Mouse (Mus musculus) limb, embryonic 13.5 days (tissue): ENCODE measurements at regions not wholly inside any gene's neighbourhood (a gene's known extent, or its start where the extent isn't known, plus 50 kb on each side); places are given as distances from the start of the nearest gene placed in this dataset.

Experiments used
- ATAC-seq: fragments of 200-750 bp; cut with Nextera tagmentation; 2 replicates; pipeline ENCODE4 v1.8.0; 2017; ENCODE audit warnings: low read depth, moderate number of reproducible peaks, moderate TSS enrichment; ENCODE audit not compliant: low FRiP score
- H3K27ac ChIP-seq: fragments of 300-500 bp; sonication (generic); 2 replicates; pipeline ENCODE4 v1.5.1; 2015; ENCODE audit warnings: inconsistent platforms, mild to moderate bottlenecking, moderate library complexity
- H3K27me3 ChIP-seq: fragments of 300-500 bp; sonication (generic); 2 replicates; pipeline ENCODE4 v1.6.1; 2015; ENCODE audit warnings: mild to moderate bottlenecking, inconsistent platforms
- H3K36me3 ChIP-seq: fragments of 300-500 bp; sonication (generic); 2 replicates; pipeline ENCODE4 v1.6.1; 2015; ENCODE audit warnings: inconsistent platforms, mild to moderate bottlenecking, moderate library complexity
- H3K4me1 ChIP-seq: fragments of 300-500 bp; sonication (generic); 2 replicates; pipeline ENCODE4 v1.6.1; 2015; ENCODE audit warnings: inconsistent platforms
- H3K4me2 ChIP-seq: fragments of 300-500 bp; sonication (generic); replicated peaks from 2 replicates; pipeline ENCODE4 v1.6.1; 2015; ENCODE audit warnings: inconsistent platforms, mild to moderate bottlenecking, moderate library complexity
- H3K4me3 ChIP-seq: fragments of 300-500 bp; sonication (generic); 2 replicates; pipeline ENCODE4 v1.5.1; 2015; ENCODE audit warnings: moderate library complexity, mild to moderate bottlenecking, inconsistent platforms
- H3K9ac ChIP-seq: fragments of 300-500 bp; sonication (generic); 2 replicates; pipeline ENCODE4 v1.6.1; 2015; ENCODE audit warnings: mild to moderate bottlenecking, inconsistent platforms
- H3K9me3 ChIP-seq: fragments of 300-500 bp; sonication (generic); 2 replicates; pipeline ENCODE4 v1.6.1; 2016; ENCODE audit warnings: inconsistent platforms
- WGBS: fragments of 180-500 bp; shearing (Covaris S2); methylation state at CpG from one replicate; pipeline ENCODE4 v1.1.7; 2015; 5-methylcytosine and 5-hydroxymethylcytosine counted together

GRCm38 (mm10) chr12:71460643-71461042 lies 151.0 kb downstream of the Dact1 start:
- Histone ChIP-seq H3K36me3 (no peaks in the 10 kb centered on the region), H3K4me2 (no peak overlapping the region), H3K27ac (no peak overlapping the region), H3K9me3 (no peaks in the 10 kb centered on the region), H3K9ac (no peak overlapping the region), H3K27me3 (peaks cover 23% of the 10 kb centered on the region), H3K4me1 (peaks cover 17% of the 10 kb centered on the region), H3K4me3 (no peak overlapping the region)
- WGBS = 75% methylated on average over 6 of the region's 6 CpGs
- no peak for ATAC-seq

DNA sequence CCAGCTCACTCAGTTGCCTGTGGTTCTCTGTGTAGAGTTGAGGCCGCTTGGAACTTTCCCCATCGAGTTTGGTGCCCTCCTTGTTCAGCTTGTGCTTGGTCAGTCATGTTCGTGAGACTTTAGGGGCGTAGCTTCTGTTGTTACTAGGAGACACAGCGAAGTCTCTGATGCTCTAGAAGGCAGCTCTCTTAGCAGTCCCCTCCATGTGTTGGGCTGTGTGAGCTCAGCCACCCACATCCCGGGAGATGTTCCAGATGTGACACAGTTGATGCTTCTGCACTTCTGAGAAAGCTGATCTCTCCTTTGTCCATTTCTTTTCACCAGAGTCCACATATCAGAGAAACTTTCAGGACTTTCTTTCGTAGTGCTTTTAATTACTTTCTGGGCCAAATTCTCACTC lies 158.1 kb downstream of the Dact1 start:
- Histone ChIP-seq H3K4me2 (no peak overlapping the region), H3K27ac (no peak overlapping the region), H3K9me3 (no peaks in the 10 kb centered on the region), H3K36me3 (no peaks in the 10 kb centered on the region), H3K27me3 (0 out of 2 replicates have a peak, but pooled peaks cover 6% of the 10 kb centered on the region), H3K9ac (no peak overlapping the region), H3K4me3 (no peak overlapping the region), H3K4me1 (peaks cover 11% of the 10 kb centered on the region)
- ATAC-seq = no peak
- 82% methylated on average over 7 of the region's 7 CpGs for WGBS

DNA sequence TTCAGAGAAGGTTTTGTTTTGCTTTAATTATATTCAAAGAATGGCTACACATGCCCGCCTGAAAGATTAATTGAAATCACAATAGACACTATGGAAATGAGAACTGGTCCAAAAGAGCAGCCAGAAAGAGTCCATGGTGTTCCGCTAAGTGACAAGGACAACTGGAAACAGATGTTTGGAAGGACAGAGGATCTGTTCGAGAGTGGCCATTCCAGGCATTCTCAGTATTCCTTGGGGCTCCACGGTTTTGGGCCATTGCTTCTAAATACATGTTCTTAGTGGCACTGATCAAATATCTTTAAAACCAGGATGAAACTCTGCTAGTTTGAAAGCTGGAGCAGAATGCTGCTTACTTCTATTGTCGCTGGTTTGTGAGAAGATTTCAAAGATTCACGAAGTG lies 158.6 kb downstream of the Dact1 start:
- no peak overlapping the region for H3K27ac ChIP-seq
- no peak overlapping the region for H3K4me3 ChIP-seq
- H3K9ac ChIP-seq = no peak overlapping the region
- ATAC-seq = no peak
- H3K4me2 ChIP-seq = no peak overlapping the region
- H3K27me3 ChIP-seq = 0 out of 2 replicates have a peak, but pooled peaks cover 6% of the 10 kb centered on the region
- no peaks in the 10 kb centered on the region for H3K9me3 ChIP-seq
- peaks cover 11% of the 10 kb centered on the region for H3K4me1 ChIP-seq
- H3K36me3 ChIP-seq = no peaks in the 10 kb centered on the region
- 55% methylated on average over 6 of the region's 6 CpGs for WGBS

DNA sequence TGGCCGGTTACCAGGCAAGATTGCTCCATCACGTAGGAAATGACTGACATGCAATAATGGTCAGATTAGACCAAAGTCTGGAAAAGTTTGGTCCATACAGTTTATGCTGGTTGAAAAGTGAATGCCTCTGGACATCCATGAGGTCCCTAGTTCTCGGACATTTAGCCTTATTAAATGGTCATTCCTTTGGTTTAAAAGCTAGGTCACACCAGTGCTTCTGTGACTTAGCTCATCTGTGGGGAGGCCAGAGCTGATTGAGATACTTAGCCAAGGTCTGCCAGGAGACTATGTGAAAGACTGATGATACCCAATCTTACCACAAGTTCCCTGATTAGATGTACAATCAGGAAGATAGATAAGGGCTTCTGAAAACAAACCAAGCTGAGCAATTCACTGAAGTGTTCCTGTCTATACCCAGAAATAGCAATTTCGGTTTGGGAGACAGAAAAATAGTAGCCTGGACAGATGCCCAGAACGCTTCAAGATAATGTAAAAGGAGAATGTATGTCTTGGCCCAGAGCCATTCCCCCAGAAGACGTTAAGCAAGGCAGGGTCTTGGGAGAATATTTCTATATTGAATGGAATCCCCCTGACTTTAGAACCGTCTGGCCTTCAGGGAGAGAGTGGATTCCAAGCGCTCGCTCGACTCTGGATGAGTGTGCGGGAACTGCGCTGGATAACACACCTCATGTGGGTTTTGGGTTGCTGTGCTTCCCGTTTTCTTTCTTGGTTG lies 161.5 kb downstream of the Dact1 start:
- H3K27me3 ChIP-seq = 0 out of 2 replicates have a peak, but pooled peaks cover 6% of the 10 kb centered on the region
- no peaks in the 10 kb centered on the region for H3K9me3 ChIP-seq
- H3K4me2 ChIP-seq = no peak overlapping the region
- WGBS = 62% methylated on average over 13 of the region's 13 CpGs
- H3K36me3 ChIP-seq = no peaks in the 10 kb centered on the region
- no peak overlapping the region for H3K4me3 ChIP-seq
- peaks cover 11% of the 10 kb centered on the region for H3K4me1 ChIP-seq
- ATAC-seq = no peak
- peak overlapping the region; percentile 6; the same call in 1 of the 2 replicates for H3K27ac ChIP-seq
- no peak overlapping the region for H3K9ac ChIP-seq

DNA sequence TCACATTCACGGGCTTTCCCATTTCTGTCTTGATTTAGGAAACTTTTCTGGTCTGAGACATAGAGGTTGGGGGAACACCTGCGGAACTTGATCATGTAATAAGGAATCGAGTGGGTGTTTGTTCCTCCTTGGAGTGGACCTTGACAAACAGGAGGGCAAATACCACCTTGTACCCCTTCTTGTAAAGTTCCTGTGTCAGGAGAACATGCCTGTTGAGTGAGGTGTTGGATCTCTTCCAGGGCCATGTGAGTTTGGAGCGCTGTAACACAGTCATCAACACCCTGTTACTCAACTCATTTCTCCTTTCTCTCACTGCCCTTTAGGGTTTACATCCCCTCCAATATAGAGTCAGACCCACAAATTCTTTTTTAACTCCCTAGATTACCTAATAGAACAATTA lies 162.0 kb downstream of the Dact1 start:
- 0 out of 2 replicates have a peak, but pooled peaks cover under 1% of the 10 kb centered on the region for H3K27me3 ChIP-seq
- H3K4me2 ChIP-seq = no peak overlapping the region
- H3K36me3 ChIP-seq = no peaks in the 10 kb centered on the region
- H3K9ac ChIP-seq = no peak overlapping the region
- H3K4me1 ChIP-seq = peaks cover 11% of the 10 kb centered on the region
- H3K4me3 ChIP-seq = no peak overlapping the region
- no peaks in the 10 kb centered on the region for H3K9me3 ChIP-seq
- peak overlapping the region; percentile 6; the same call in 1 of the 2 replicates for H3K27ac ChIP-seq
- WGBS = 84% methylated on average over 4 of the region's 4 CpGs
- ATAC-seq = no peak

- Histone ChIP-seq H3K9me3 (no peaks in the 10 kb centered on the region), H3K27me3 (no peaks in the 10 kb centered on the region), H3K4me1 (peaks cover 13% of the 10 kb centered on the region), H3K36me3 (no peaks in the 10 kb centered on the region), H3K27ac (no peak overlapping the region), H3K4me3 (no peak overlapping the region), H3K4me2 (no peak overlapping the region), H3K9ac (no peak overlapping the region)
- WGBS = 65% methylated on average over 4 of the region's 4 CpGs
- ATAC-seq = no peak
Observed at GRCm38 (mm10) chr12:71476238-71476637, 166.6 kb downstream of the Dact1 start.

- WGBS = 46% methylated on average over 5 of the region's 5 CpGs
- no peak for ATAC-seq
- Histone ChIP-seq H3K4me2 (no peak overlapping the region), H3K9me3 (no peaks in the 10 kb centered on the region), H3K4me1 (peaks cover 19% of the 10 kb centered on the region), H3K36me3 (no peaks in the 10 kb centered on the region), H3K27me3 (no peaks in the 10 kb centered on the region), H3K4me3 (no peak overlapping the region), H3K27ac (no peak overlapping the region), H3K9ac (no peak overlapping the region)
Observed at GRCm38 (mm10) chr12:71477691-71478090, 168.0 kb downstream of the Dact1 start.

DNA sequence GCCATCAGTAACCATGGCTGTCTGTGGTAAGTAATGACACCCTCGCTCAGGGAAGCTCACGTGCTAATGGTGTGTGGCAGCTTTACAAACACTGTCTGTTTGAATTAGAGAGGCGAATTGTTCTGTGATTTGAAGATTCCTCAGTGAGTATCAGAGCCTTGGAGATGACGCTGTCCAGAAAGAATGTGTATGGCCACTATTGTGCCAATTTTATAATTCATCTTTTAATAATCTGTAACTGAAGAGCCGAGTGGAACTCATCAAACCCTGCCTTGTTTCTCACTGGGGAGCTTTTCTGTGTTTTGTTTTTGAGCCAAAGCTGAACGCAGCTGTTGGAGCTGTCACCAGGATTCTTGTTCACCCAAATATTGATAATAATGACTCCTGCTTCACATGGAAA lies 171.7 kb downstream of the Dact1 start:
- Histone ChIP-seq H3K27ac (no peak overlapping the region), H3K4me2 (no peak overlapping the region), H3K36me3 (no peaks in the 10 kb centered on the region), H3K27me3 (no peaks in the 10 kb centered on the region), H3K9ac (no peak overlapping the region), H3K9me3 (no peaks in the 10 kb centered on the region), H3K4me3 (no peak overlapping the region), H3K4me1 (peaks cover 23% of the 10 kb centered on the region)
- 55% methylated on average over 6 of the region's 6 CpGs for WGBS
- ATAC-seq = no peak

DNA sequence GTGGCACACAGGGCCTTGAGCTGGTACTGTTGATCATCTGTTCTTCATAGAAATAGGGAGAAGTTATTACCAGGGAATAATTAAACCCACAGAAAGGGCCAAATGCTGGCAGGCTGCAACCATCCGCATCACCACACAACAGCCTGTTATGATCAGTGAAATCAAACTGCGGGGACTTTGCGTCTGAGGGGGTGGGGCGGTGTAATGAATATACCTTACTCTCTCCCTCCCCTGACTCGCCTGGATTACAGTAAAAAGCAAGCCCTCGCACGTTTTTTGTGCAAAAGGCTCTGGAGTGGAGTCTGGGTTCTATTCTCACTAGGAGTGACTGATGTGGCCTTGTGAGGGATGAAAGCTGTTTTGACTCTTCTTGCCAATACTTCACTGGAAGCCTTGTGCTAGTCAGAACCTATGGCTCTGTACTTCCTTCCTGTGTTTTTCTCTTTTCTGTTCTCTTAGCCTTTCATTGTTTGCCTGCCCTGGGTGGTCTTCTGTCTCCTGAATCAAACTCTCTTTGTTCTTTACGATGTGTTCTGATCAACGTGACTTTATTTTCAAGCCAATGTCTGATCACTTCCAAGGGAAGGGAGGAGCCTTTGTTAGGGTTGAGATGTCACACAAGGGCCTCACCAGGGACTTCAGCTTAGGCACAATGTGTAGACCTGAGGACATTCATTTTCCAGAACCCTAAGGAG lies 172.4 kb downstream of the Dact1 start:
- no peaks in the 10 kb centered on the region for H3K27me3 ChIP-seq
- H3K4me1 ChIP-seq = peaks cover 23% of the 10 kb centered on the region
- no peak overlapping the region for H3K9ac ChIP-seq
- H3K36me3 ChIP-seq = no peaks in the 10 kb centered on the region
- H3K9me3 ChIP-seq = no peaks in the 10 kb centered on the region
- WGBS = 20% methylated on average over 9 of the region's 9 CpGs
- H3K27ac ChIP-seq = no peak overlapping the region; the same call in 1 of the 2 replicates
- H3K4me2 ChIP-seq = no peak overlapping the region
- ATAC-seq = peak; percentile 52; the same call in 1 of the 2 replicates
- no peak overlapping the region for H3K4me3 ChIP-seq

- H3K27me3 ChIP-seq = no peaks in the 10 kb centered on the region
- ATAC-seq = no peak
Observed at GRCm38 (mm10) chr12:71482619-71483018, 172.9 kb downstream of the Dact1 start.

DNA sequence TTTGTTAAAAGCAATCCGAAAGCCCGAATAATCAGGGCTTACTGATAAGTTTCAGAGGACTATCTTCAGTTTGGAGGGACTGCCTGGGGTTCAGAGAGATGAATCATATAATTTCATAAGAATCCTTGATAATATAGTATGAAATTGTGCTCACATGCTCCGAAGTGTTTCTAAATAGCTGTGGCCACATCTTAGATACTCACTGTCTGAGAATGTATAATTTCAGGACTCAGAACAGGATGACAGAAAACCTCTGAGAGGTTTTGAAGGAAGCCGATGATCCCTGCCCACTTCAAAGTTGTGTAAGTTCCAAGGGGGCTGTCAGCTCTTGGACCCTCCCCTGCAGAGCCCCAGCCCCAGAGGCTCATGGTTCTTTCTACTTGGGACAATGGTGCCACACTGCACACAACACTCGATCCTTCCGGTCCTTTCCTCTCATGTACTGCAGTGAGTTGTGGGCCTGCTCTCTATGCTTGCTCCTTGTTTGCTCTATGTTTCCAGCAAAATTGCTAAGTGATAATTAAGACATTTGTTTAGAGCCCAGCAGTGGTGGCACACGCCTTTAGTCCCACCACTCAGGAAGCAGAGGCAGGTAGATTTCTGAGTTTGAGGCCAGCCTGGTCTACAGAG lies 174.0 kb downstream of the Dact1 start:
- no peak overlapping the region for H3K27ac ChIP-seq

More at GRCm38 (mm10) chr12:71482619-71483018, 172.9 kb downstream of the Dact1 start:
- Histone ChIP-seq H3K4me2 (no peak overlapping the region), H3K36me3 (no peaks in the 10 kb centered on the region), H3K4me3 (no peak overlapping the region), H3K9ac (no peak overlapping the region), H3K27ac (no peak overlapping the region; the same call in 1 of the 2 replicates), H3K9me3 (no peaks in the 10 kb centered on the region), H3K4me1 (peaks cover 23% of the 10 kb centered on the region)
- 43% methylated on average over 2 of the region's 2 CpGs for WGBS

DNA sequence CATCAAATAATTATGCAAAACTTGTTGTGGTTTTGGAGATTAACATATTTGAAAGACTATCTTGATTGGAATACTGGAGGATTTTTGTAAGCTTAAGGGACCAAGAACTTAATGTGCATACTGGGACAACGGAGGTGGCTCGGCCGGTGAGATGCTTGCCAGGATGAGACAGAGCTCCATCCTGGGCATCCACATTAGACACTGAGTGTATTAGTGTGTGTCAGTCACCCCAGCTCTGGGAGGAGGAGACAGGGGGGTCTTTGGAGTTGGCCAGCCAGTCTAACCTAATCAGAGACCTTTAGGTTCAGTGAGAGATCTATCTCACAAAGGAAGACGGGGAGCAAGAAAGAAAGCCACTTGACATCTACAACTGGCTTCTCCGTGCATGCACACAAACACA lies 174.6 kb downstream of the Dact1 start:
- 95% methylated on average over 5 of the region's 5 CpGs for WGBS
- no peaks in the 10 kb centered on the region for H3K9me3 ChIP-seq
- no peak overlapping the region for H3K27ac ChIP-seq
- no peaks in the 10 kb centered on the region for H3K36me3 ChIP-seq
- no peaks in the 10 kb centered on the region for H3K27me3 ChIP-seq
- H3K4me1 ChIP-seq = peaks cover 23% of the 10 kb centered on the region
- no peak overlapping the region for H3K9ac ChIP-seq
- no peak for ATAC-seq
- H3K4me2 ChIP-seq = no peak overlapping the region
- H3K4me3 ChIP-seq = no peak overlapping the region

More for the DNA sequence above, 174.0 kb downstream of the Dact1 start:
- Histone ChIP-seq H3K4me3 (no peak overlapping the region), H3K36me3 (no peaks in the 10 kb centered on the region), H3K27me3 (no peaks in the 10 kb centered on the region), H3K4me2 (no peak overlapping the region), H3K9me3 (no peaks in the 10 kb centered on the region), H3K9ac (no peak overlapping the region), H3K4me1 (peaks cover 23% of the 10 kb centered on the region)
- 90% methylated on average over 7 of the region's 7 CpGs for WGBS
- ATAC-seq = no peak
